Comparison of ENCODE assay signal across 22 mouse cellular contexts in genomic region chrX:164431133-164431532, GRCm38 (mm10). TPM values are rescaled to one million over a fixed set of nuclear protein-coding genes. Genes with fewer than 3 reads are reported as not detected.
A peak's percentile ranks its signal among the peaks of the same experiment; 100 is the strongest.
DNase-seq lines count a peak whose midpoint lies in the region; ATAC-seq lines count a peak whose summit lies in the region.
"Had no signal": no experiment of that assay in that cellular context is flagged by ENCODE, and none has a peak within 500 bp of the region (broad histone marks: within the 10 kb centered on the region; RNA-seq: fewer than 3 reads in every experiment).

No protein-coding gene starts in this region.

- WGBS in liver, embryonic 11.5 days: 89% methylated on average over 2 of the region's 2 CpGs
- 65% methylated on average over 2 of the region's 2 CpGs for WGBS in liver, embryonic 16.5 days (ENCODE audit: insufficient replicate concordance)

- no peaks in the 10 kb centered on the region for H3K27me3 ChIP-seq in liver, embryonic 11.5 days (replicated peaks; ENCODE audit: control insufficient read depth, insufficient read depth, low read length)
- no peaks in the 10 kb centered on the region for H3K27me3 ChIP-seq in liver, embryonic 16.5 days (ENCODE audit: control insufficient read depth, insufficient read depth, low read depth, low read length)
- H3K27me3 ChIP-seq: CH12.LX; forebrain, embryonic 13.5 days; heart, embryonic 15.5 days had no signal

- H3K9ac ChIP-seq in liver, embryonic 11.5 days (ENCODE audit: low read depth, low read length): no peak overlapping the region
- H3K9ac ChIP-seq in liver, embryonic 16.5 days (ENCODE audit: low read depth, low read length): no peak overlapping the region
- H3K9ac ChIP-seq: forebrain, embryonic 13.5 days; forebrain, postnatal 0 days; heart, embryonic 15.5 days had no signal

- H3K27ac ChIP-seq in liver, embryonic 11.5 days (ENCODE audit: low read depth, low read length): no peak overlapping the region
- H3K27ac ChIP-seq in liver, embryonic 16.5 days (ENCODE audit: low read length): no peak overlapping the region
- H3K27ac ChIP-seq: embryonic facial prominence, embryonic 10.5 days; forebrain, embryonic 13.5 days; heart, adult 2 months; heart, embryonic 15.5 days had no signal

- H3K4me1 ChIP-seq in liver, embryonic 11.5 days (replicated peaks; ENCODE audit: control insufficient read depth, insufficient read depth, low read length): no peaks in the 10 kb centered on the region
- peaks cover 3% of the 10 kb centered on the region for H3K4me1 ChIP-seq in liver, embryonic 16.5 days (ENCODE audit: control insufficient read depth, low read depth, low read length)
- H3K4me1 ChIP-seq: embryonic facial prominence, embryonic 10.5 days; forebrain, embryonic 13.5 days; heart, embryonic 15.5 days had no signal

- no peak overlapping the region for H3K4me2 ChIP-seq in liver, embryonic 11.5 days
- no peak overlapping the region for H3K4me2 ChIP-seq in liver, embryonic 16.5 days (ENCODE audit: low read depth, low read length)
- H3K4me2 ChIP-seq: forebrain, embryonic 13.5 days; heart, embryonic 11.5 days; heart, embryonic 15.5 days had no signal

- no peak overlapping the region for H3K4me3 ChIP-seq in liver, embryonic 11.5 days (ENCODE audit: low read depth, low read length)
- H3K4me3 ChIP-seq in liver, embryonic 16.5 days (ENCODE audit: low read depth, low read length): no peak overlapping the region
- H3K4me3 ChIP-seq: embryonic facial prominence, embryonic 10.5 days; forebrain, embryonic 13.5 days; heart, adult 2 months; heart, embryonic 15.5 days had no signal

- peak; percentile 39 for DNase-seq in kidney, adult 9 months
- no peak for DNase-seq in kidney, postnatal 10 days
- DNase-seq in liver, embryonic 11.5 days (ENCODE audit: low spot score): no peak
- DNase-seq in liver: no peak
- no peak for DNase-seq in adrenal gland, postnatal 14 days
- DNase-seq: adrenal gland, postnatal 25 days; cerebellum, adult 18-20 months; cerebellum, adult 9-11 months; forebrain, postnatal 0 days; gastrocnemius, postnatal 14 days; heart, adult 2 months; heart, postnatal 14 days had no signal

- H3K9me3 ChIP-seq in liver, embryonic 11.5 days (ENCODE audit: control insufficient read depth, low read length): no peaks in the 10 kb centered on the region
- H3K9me3 ChIP-seq in liver, embryonic 16.5 days (replicated peaks; ENCODE audit: control insufficient read depth, low read length): no peaks in the 10 kb centered on the region
- H3K9me3 ChIP-seq: embryonic facial prominence, embryonic 10.5 days; forebrain, embryonic 13.5 days; heart, embryonic 15.5 days had no signal

- H3K36me3 ChIP-seq in liver, embryonic 11.5 days (ENCODE audit: control insufficient read depth, insufficient read depth, low read length): peaks cover 8% of the 10 kb centered on the region; the same call in 1 of the 2 replicates
- H3K36me3 ChIP-seq in liver, embryonic 16.5 days (ENCODE audit: control insufficient read depth, insufficient read depth): peaks cover 6% of the 10 kb centered on the region

- ATAC-seq in liver, embryonic 11.5 days (replicated peaks; ENCODE audit: low FRiP score): peak; percentile 22; the same call in 1 of the 2 replicates
- 0 out of 2 replicates have a peak, but pooled peaks have one; percentile 13 for ATAC-seq in liver, embryonic 16.5 days (ENCODE audit: low read depth)
- no peak for ATAC-seq in inflammation-experienced regulatory T-cells, adult 6 months
- ATAC-seq: activated CD4-positive, CD25-positive, alpha-beta regulatory T cell, adult 4 months; forebrain, embryonic 13.5 days; forebrain, postnatal 0 days; Patski had no signal

RNA-seq across cellular contexts. Expression of gene Asb11, which starts 5.7 kb away (rescaled TPM):
- not detected in 2 replicates for polyA plus RNA-seq in liver, embryonic 11.5 days (2014; fragmentation: Nextera tagmentation; extraction: Ambion mirVana)
- polyA plus RNA-seq in liver, embryonic 16.5 days (2015; fragmentation: Nextera tagmentation; extraction: Ambion mirVana): 0.08 and 0.11 TPM in 2 replicates
- polyA plus RNA-seq in inflammation-experienced regulatory T-cells, adult 6 months (2017; shearing (Covaris generic)): not detected
- total RNA-seq in adrenal gland, postnatal 14 days (2021): not detected in 2 replicates
- total RNA-seq: adrenal gland, postnatal 25 days; CH12.LX; forebrain, postnatal 0 days; hematopoietic stem cell, adult 5-6 weeks had no signal
- polyA plus RNA-seq: activated CD4-positive, CD25-positive, alpha-beta regulatory T cell, adult 4 months; embryonic facial prominence, embryonic 10.5 days; forebrain, embryonic 13.5 days; Patski had no signal

RNA-seq across cellular contexts. Expression of gene Piga, which starts 11.5 kb away (rescaled TPM):
- polyA plus RNA-seq in liver, embryonic 11.5 days (2014; fragmentation: Nextera tagmentation; extraction: Ambion mirVana): 28.1 and 31.9 TPM in 2 replicates
- 10.5 and 12.3 TPM in 2 replicates for polyA plus RNA-seq in liver, embryonic 16.5 days (2015; fragmentation: Nextera tagmentation; extraction: Ambion mirVana)
- polyA plus RNA-seq in inflammation-experienced regulatory T-cells, adult 6 months (2017; shearing (Covaris generic)): 1 to 10 TPM; 5.6 to 6.3 (median 5.8) TPM
- 8.2 and 9.4 TPM in 2 replicates for total RNA-seq in adrenal gland, postnatal 14 days (2021)

RNA-seq across cellular contexts. Expression of gene Vegfd, which starts 58.0 kb away (rescaled TPM):
- 0.99 and 1.1 TPM in 2 replicates for polyA plus RNA-seq in liver, embryonic 11.5 days (2014; fragmentation: Nextera tagmentation; extraction: Ambion mirVana)
- polyA plus RNA-seq in liver, embryonic 16.5 days (2015; fragmentation: Nextera tagmentation; extraction: Ambion mirVana): 1.1 and 1.2 TPM in 2 replicates
- polyA plus RNA-seq in inflammation-experienced regulatory T-cells, adult 6 months (2017; shearing (Covaris generic)): not detected
- total RNA-seq in adrenal gland, postnatal 14 days (2021): 39.1 and 48.2 TPM in 2 replicates
- total RNA-seq: CH12.LX; hematopoietic stem cell, adult 5-6 weeks had no signal
- polyA plus RNA-seq: activated CD4-positive, CD25-positive, alpha-beta regulatory T cell, adult 4 months had no signal
